17 mouse cellular contexts compared by ENCODE assay signal in the genomic region with DNA sequence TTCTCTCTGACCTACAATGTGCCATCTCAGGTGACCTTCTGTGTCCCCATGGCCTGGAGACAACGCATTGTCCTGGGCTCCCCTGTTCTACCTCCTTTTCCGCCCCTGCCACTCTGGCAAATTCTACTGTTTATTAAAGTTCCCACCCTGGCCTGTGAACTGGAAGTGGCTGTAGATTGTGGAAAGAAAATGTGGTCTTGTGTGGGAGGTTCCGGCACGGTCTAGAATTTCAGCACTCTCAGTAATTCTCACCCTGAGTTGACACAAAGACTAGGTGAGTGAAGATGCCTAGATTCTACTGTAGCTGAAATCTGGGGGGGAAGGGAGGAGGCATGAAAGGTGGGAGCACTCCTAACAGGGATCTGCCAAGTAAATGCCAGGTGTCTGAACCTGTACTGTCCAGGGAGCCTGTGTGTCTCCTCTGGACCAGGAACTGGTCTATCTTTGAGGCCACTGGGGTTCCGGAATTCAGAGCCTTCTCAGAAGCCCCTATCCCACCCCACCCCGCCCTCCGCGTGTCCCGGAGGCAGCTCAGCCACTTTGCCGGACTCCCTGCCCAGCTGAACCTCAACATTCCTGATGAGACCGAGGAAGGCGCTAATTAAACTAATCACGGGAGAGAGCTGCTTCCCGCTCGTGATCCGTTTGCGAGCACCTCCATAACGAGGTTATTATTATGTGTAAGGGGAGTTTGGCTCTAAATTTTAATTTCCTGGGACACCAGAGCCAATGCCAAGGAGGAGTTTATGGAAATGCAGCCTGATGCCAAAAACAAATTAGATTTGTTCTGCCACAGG.
DNase-seq lines count a peak whose midpoint lies in the region; ATAC-seq and TF ChIP-seq lines count a peak whose summit lies in the region.
"Had no signal": no experiment of that assay in that cellular context is flagged by ENCODE, and none has a peak within 500 bp of the region (broad histone marks: within the 10 kb centered on the region; RNA-seq: fewer than 3 reads in every experiment).

No protein-coding gene starts in this region.

- H3K9ac ChIP-seq in kidney, embryonic 15.5 days = no peak overlapping the region
- no peak overlapping the region for H3K9ac ChIP-seq in stomach, embryonic 14.5 days (replicated peaks; ENCODE audit: low read depth, low read length)
- H3K9ac ChIP-seq in stomach, postnatal 0 days (ENCODE audit: low read length) = no peak overlapping the region
- peak overlapping the region; percentile 17; the same call in 1 of the 2 replicates for H3K9ac ChIP-seq in liver, embryonic 13.5 days
- H3K9ac ChIP-seq: embryonic facial prominence, embryonic 12.5 days; heart, embryonic 13.5 days; limb, embryonic 12.5 days; neural tube, embryonic 12.5 days had no signal

- TF ChIP-seq EP300 in stomach, postnatal 0 days (optimal IDR thresholded peaks at IDR 0.05) = no peak

- DNase-seq in kidney, postnatal 14 days = no peak
- DNase-seq in stomach, postnatal 0 days (ENCODE audit: low spot score) = no peak
- DNase-seq in liver, embryonic 13.5 days = no peak
- no peak for DNase-seq in left cerebral cortex, adult 11 months (ENCODE audit: low spot score)
- DNase-seq: B cell, adult 2 months; cerebellum, adult 18-20 months; heart, postnatal 4 days; kidney, postnatal 4 days; thymus, postnatal 25 days had no signal

- no peaks in the 10 kb centered on the region for H3K36me3 ChIP-seq in kidney, embryonic 15.5 days
- H3K36me3 ChIP-seq in stomach, embryonic 14.5 days (ENCODE audit: control insufficient read depth, insufficient read depth, low read length) = no peaks in the 10 kb centered on the region
- no peaks in the 10 kb centered on the region for H3K36me3 ChIP-seq in stomach, postnatal 0 days (ENCODE audit: control insufficient read depth, insufficient read depth, low read length)
- no peaks in the 10 kb centered on the region for H3K36me3 ChIP-seq in liver, embryonic 13.5 days
- H3K36me3 ChIP-seq: embryonic facial prominence, embryonic 12.5 days; heart, embryonic 13.5 days; limb, embryonic 12.5 days; neural tube, embryonic 12.5 days had no signal

- H3K4me2 ChIP-seq in kidney, embryonic 15.5 days = no peak overlapping the region
- H3K4me2 ChIP-seq in stomach, embryonic 14.5 days (replicated peaks; ENCODE audit: low read depth, low read length) = no peak overlapping the region
- no peak overlapping the region for H3K4me2 ChIP-seq in stomach, postnatal 0 days (replicated peaks; ENCODE audit: low read depth)
- H3K4me2 ChIP-seq in liver, embryonic 13.5 days = no peak overlapping the region
- H3K4me2 ChIP-seq: embryonic facial prominence, embryonic 12.5 days; heart, embryonic 13.5 days; limb, embryonic 12.5 days; neural tube, embryonic 12.5 days had no signal

- H3K9me3 ChIP-seq in kidney, embryonic 15.5 days (replicated peaks) = no peaks in the 10 kb centered on the region
- no peaks in the 10 kb centered on the region for H3K9me3 ChIP-seq in stomach, embryonic 14.5 days (ENCODE audit: control insufficient read depth, low read depth, low read length)
- no peaks in the 10 kb centered on the region for H3K9me3 ChIP-seq in stomach, postnatal 0 days (ENCODE audit: control insufficient read depth, low read length)
- no peaks in the 10 kb centered on the region for H3K9me3 ChIP-seq in liver, embryonic 13.5 days (replicated peaks)
- H3K9me3 ChIP-seq: embryonic facial prominence, embryonic 12.5 days; heart, embryonic 13.5 days; limb, embryonic 12.5 days; neural tube, embryonic 12.5 days had no signal

- no peak overlapping the region for H3K4me3 ChIP-seq in kidney, embryonic 15.5 days (replicated peaks)
- H3K4me3 ChIP-seq in stomach, embryonic 14.5 days (ENCODE audit: low read depth, low read length) = no peak overlapping the region
- H3K4me3 ChIP-seq in stomach, postnatal 0 days (ENCODE audit: low read depth, low read length) = no peak overlapping the region
- no peak overlapping the region for H3K4me3 ChIP-seq in liver, embryonic 13.5 days (replicated peaks)
- H3K4me3 ChIP-seq: embryonic facial prominence, embryonic 12.5 days; heart, embryonic 13.5 days; limb, embryonic 12.5 days; neural tube, embryonic 12.5 days had no signal

- WGBS in kidney, embryonic 15.5 days = 47% methylated on average over 18 of the region's 18 CpGs
- WGBS in stomach, embryonic 14.5 days = 61% methylated on average over 18 of the region's 18 CpGs
- WGBS in stomach, postnatal 0 days = 53% methylated on average over 18 of the region's 18 CpGs
- 60% methylated on average over 18 of the region's 18 CpGs for WGBS in liver, embryonic 13.5 days (ENCODE audit: insufficient replicate concordance)

- H3K27ac ChIP-seq in kidney, embryonic 15.5 days = peak overlapping the region; percentile 51; the same call in 1 of the 2 replicates
- H3K27ac ChIP-seq in stomach, embryonic 14.5 days (ENCODE audit: low read length) = peak overlapping the region; percentile 74; the same call in 1 of the 2 replicates
- H3K27ac ChIP-seq in stomach, postnatal 0 days (replicated peaks) = no peak overlapping the region
- H3K27ac ChIP-seq in liver, embryonic 13.5 days = peak overlapping the region; percentile 79
- H3K27ac ChIP-seq: embryonic facial prominence, embryonic 12.5 days; heart, embryonic 13.5 days; limb, embryonic 12.5 days; neural tube, embryonic 12.5 days had no signal

- peaks cover 25% of the 10 kb centered on the region for H3K4me1 ChIP-seq in kidney, embryonic 15.5 days
- peaks cover 4% of the 10 kb centered on the region; the same call in 1 of the 2 replicates for H3K4me1 ChIP-seq in stomach, embryonic 14.5 days (ENCODE audit: control insufficient read depth, insufficient read depth, low read length)
- no peaks in the 10 kb centered on the region for H3K4me1 ChIP-seq in stomach, postnatal 0 days (replicated peaks; ENCODE audit: control insufficient read depth, insufficient read depth)
- H3K4me1 ChIP-seq in liver, embryonic 13.5 days (replicated peaks) = peaks cover 21% of the 10 kb centered on the region
- H3K4me1 ChIP-seq: embryonic facial prominence, embryonic 12.5 days; neural tube, embryonic 12.5 days had no signal

- TF ChIP-seq CTCF in stomach, postnatal 0 days (IDR thresholded peaks at IDR 0.05; ENCODE audit: low read depth) = no peak

- ATAC-seq in kidney, embryonic 15.5 days (replicated peaks; ENCODE audit: low FRiP score) = peak; percentile 35
- no peak for ATAC-seq in stomach, embryonic 14.5 days (ENCODE audit: insufficient number of reproducible peaks, insufficient read depth, low FRiP score, low read depth)
- ATAC-seq in stomach, postnatal 0 days (ENCODE audit: low FRiP score, low TSS enrichment) = no peak
- ATAC-seq in liver, embryonic 13.5 days (ENCODE audit: low read depth) = no peak
- no peak for ATAC-seq in megakaryocyte progenitor cell, adult 5-6 weeks (replicated peaks; ENCODE audit: poor library complexity)
- ATAC-seq: midbrain, embryonic 16.5 days had no signal

- H3K27me3 ChIP-seq in kidney, embryonic 15.5 days = no peaks in the 10 kb centered on the region
- H3K27me3 ChIP-seq in stomach, embryonic 14.5 days (ENCODE audit: control insufficient read depth, insufficient read depth, low read length) = no peaks in the 10 kb centered on the region
- no peaks in the 10 kb centered on the region for H3K27me3 ChIP-seq in stomach, postnatal 0 days (ENCODE audit: control insufficient read depth, insufficient read depth, low read length)
- no peaks in the 10 kb centered on the region for H3K27me3 ChIP-seq in liver, embryonic 13.5 days
- H3K27me3 ChIP-seq: embryonic facial prominence, embryonic 12.5 days; neural tube, embryonic 12.5 days had no signal
